Mouse (Mus musculus): ENCODE measurements around the gene Eef2kmt. TPM values are rescaled to one million over a fixed set of nuclear protein-coding genes. Genes with fewer than 3 reads are reported as not detected.
"Not testable (repeated sequence)": the region's sequence is repeated elsewhere in the genome, so short reads cannot be mapped to it uniquely, and the experiment has no call there.

Gene Eef2kmt
- polyA plus RNA-seq, 1 experiment from 2014 or later = 30.4 TPM

DNA sequence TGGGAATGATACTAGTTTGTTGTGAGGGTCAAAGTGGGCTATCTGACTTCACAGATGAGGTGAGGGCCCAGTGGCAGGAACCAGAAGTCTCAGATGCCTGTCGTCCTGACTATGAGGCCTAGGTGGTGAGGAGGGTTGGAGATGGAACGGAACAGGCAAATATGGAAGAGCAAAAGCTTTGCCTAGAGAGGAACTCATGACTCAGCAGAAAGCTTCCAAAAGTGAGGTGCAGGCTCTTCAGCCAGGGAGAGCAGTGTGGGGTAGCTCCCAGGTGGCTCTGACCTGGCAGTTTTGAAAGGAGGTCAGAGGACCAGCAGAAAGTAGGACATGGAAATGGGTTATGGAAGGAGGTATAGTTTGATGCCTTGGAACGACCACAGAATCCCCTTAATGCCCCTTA lies 4.9 kb downstream of the Eef2kmt start:
- Histone ChIP-seq H3K4me2 (replicated peaks) (no peak overlapping the region), H3K36me3 (peaks cover 8% of the 10 kb centered on the region), H3K9ac (no peak overlapping the region), H3K4me1 (replicated peaks) (peaks cover 9% of the 10 kb centered on the region), H3K27ac (no peak overlapping the region), H3K4me3 (replicated peaks) (no peak overlapping the region), H3K9me3 (no peaks in the 10 kb centered on the region), H3K27me3 (replicated peaks) (no peaks in the 10 kb centered on the region)
- ATAC-seq = no peak
- 87% methylated on average over 3 of the region's 3 CpGs for WGBS

DNA sequence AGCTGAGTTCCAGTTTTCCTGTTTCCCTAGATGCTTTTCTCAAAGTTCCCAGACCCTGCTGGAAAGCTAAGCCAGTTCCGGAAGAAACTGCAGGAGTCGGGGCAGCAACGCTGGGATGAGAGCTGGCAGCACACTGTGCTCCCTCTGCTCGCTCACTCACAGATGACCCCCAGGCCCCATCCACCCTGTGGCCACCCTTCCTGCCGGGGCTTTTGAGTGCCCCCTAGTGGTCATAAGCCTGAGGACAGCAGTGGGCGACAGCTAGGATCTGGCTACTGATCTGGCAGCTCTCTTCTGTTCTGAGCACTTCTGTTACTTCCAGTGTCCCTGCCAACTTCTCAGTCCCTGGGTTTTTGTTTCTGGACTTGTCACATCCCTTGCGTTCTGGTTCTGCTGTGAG lies 11.4 kb downstream of the Eef2kmt start:
- Histone ChIP-seq H3K27me3 (replicated peaks) (no peaks in the 10 kb centered on the region), H3K27ac (no peak overlapping the region), H3K9ac (no peak overlapping the region), H3K9me3 (no peaks in the 10 kb centered on the region), H3K4me2 (replicated peaks) (no peak overlapping the region), H3K36me3 (peaks cover 35% of the 10 kb centered on the region), H3K4me1 (replicated peaks) (no peaks in the 10 kb centered on the region), H3K4me3 (replicated peaks) (no peak overlapping the region)
- peak; percentile 68 for ATAC-seq
- 37% methylated on average over 7 of the region's 7 CpGs for WGBS

DNA sequence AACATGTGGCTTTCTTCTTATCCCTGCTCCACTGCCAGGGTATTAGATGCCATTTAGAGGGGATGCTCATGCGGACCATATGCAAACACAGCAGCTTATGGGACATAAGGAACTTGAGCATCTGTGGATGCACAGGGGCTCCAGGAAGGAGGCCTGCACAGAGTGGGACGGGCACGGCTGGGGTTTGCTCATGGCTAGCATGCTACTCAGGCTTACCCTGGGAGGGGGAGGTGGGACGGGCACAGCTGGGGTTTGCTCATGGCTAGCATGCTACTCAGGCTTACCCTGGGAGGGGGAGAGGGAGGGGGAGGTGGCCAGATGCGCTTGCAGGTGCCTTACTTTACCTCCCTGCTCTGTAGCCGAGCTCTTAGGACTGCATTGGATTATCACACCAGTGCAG lies 12.9 kb downstream of the Eef2kmt start:
- Histone ChIP-seq H3K27me3 (replicated peaks) (no peaks in the 10 kb centered on the region), H3K27ac (no peak overlapping the region), H3K36me3 (peaks cover 31% of the 10 kb centered on the region), H3K9ac (no peak overlapping the region), H3K9me3 (no peaks in the 10 kb centered on the region), H3K4me1 (replicated peaks) (no peaks in the 10 kb centered on the region), H3K4me3 (replicated peaks) (no peak overlapping the region), H3K4me2 (replicated peaks) (no peak overlapping the region)
- ATAC-seq = no peak
- 92% methylated on average over 6 of the region's 6 CpGs for WGBS

DNA sequence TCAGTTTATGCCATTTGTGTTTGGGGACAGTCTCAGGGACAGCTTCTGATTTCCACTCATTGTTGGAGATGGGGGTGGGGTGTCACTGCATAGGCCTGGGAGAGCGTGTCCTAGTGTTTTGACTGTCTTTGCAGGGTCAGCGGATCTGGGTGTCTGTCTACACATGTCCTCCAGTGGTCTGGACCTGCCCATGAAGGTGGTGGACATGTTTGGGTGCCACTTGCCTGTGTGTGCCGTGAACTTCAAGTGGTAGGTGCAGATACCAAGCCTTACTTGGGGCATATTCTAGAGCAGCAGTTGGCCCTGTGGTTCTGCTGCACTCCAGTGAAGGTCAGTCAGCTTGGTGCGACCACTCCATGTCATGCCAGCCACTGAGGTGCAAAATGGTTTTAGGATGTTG lies 13.4 kb downstream of the Eef2kmt start:
- 88% methylated on average over 4 of the region's 4 CpGs for WGBS
- no peak for ATAC-seq

DNA sequence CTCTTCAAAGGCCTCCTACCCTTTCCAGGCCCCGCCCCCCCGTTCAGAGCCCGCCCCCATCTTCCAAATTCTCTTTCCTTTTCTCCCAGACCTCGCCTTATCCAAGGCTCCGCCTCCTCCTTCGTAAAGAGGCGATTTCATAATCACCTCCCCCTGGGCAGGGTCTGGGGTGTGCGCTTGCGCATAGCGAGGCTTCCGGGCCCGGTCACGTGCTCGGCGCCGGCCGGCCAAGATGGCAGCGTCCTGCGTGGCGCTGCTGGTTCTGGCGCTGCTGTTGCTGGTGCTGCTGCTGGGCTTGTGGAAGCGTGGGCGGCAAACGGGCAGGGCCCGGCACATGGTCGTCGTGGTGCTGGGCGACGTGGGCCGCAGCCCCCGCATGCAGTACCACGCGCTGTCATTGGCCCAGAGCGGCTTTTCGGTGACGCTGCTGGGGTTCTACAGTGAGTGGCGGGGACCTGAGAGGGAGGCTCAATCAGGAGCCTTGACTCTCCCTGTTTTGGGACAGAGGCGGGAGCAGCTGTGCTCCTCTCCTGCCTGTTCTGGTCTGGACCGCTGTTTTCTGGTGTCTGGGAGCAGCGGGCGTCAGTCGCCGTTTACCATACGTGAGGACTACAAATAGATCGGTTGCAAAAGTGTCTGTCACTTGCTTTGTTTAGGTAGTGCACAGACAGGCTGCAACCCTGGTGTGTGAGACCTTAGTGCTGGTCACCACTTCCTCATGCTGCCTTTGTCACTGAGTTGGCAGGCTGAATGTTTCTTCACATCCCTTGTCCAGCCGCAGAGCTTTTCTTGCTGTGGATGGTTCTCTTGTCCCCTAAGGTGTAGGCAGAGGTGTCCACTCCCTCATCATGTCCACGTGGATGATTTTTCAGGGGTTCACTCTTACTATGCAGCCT lies 22.1 kb downstream of the Eef2kmt start, which contains the start of gene Alg1:
Alg1 (plus strand) TSS at position 204 of the 896 bp plus-strand sequence.
- Histone ChIP-seq H3K27me3 (replicated peaks) (no peaks in the 10 kb centered on the region), H3K36me3 (peaks cover 4% of the 10 kb centered on the region), H3K4me1 (replicated peaks) (peaks cover 6% of the 10 kb centered on the region; the same call in 1 of the 2 replicates), H3K9ac (peak within 1 kb of the TSS; percentile 70), H3K9me3 (no peaks in the 10 kb centered on the region), H3K27ac (no peak within 1 kb of the TSS), H3K4me2 (replicated peaks) (peak within 1 kb of the TSS; percentile 76), H3K4me3 (replicated peaks) (peak within 1 kb of the TSS; percentile 76)
- WGBS = 2% methylated on average over 47 of the region's 47 CpGs
- peak; percentile 99 for ATAC-seq

More for the DNA sequence above, 13.4 kb downstream of the Eef2kmt start:
- Histone ChIP-seq H3K4me2 (replicated peaks) (no peak overlapping the region), H3K27me3 (replicated peaks) (no peaks in the 10 kb centered on the region), H3K4me3 (replicated peaks) (no peak overlapping the region), H3K27ac (no peak overlapping the region), H3K9me3 (no peaks in the 10 kb centered on the region), H3K9ac (no peak overlapping the region), H3K4me1 (replicated peaks) (no peaks in the 10 kb centered on the region), H3K36me3 (peaks cover 30% of the 10 kb centered on the region)

DNA sequence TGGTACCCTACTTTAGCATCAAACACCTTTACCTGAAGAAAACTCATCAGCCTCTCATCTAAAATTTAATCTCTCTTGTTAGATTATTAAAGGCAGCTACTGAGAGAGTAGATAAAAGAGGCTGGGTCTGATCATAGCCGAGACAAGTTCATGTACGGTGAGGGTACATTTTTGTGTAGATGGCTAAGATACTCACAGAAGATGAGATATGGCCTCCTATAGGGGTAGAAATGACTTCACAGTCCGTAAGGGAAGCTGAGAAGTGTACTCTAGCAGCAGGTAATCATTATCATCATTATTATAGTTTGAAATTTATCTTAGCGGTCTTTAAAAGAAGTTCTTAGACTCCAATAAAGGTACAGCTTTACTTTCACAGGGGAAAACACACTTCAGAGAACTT lies 22.8 kb downstream of the Eef2kmt start:
- Histone ChIP-seq H3K4me1 (replicated peaks) (peaks cover 6% of the 10 kb centered on the region; the same call in 1 of the 2 replicates), H3K9me3 (no peaks in the 10 kb centered on the region), H3K4me2 (replicated peaks) (peak overlapping the region; percentile 76; the same call in 1 of the 2 replicates), H3K9ac (no peak overlapping the region), H3K27me3 (replicated peaks) (no peaks in the 10 kb centered on the region), H3K4me3 (replicated peaks) (peak overlapping the region; percentile 76; the same call in 1 of the 2 replicates), H3K36me3 (peaks cover 4% of the 10 kb centered on the region), H3K27ac (no peak overlapping the region)
- ATAC-seq = no peak; the same call in 1 of the 2 replicates
- WGBS = 71% methylated on average over 4 of the region's 4 CpGs

DNA sequence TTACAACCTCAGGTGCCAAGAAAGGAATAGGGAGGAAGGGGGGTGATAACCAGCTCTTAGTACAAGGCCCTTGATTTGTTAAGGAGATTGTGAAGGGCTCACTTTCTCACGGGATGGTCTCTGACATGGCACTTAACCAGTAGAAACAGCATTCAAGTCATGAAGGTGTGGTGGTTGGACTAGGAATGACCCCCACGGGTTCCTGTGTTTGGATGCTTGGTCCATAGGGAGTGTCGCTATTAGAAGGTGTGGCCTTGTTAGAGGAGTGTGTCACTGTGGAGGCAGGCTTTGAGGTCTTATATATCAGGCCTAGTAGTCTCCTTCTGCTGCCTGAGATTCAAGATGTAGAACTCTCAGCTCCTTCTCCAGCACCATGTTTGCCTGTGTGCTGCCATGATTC lies 27.7 kb downstream of the Eef2kmt start:
- H3K4me2 ChIP-seq (replicated peaks); H3K27me3 ChIP-seq (replicated peaks); H3K4me1 ChIP-seq (replicated peaks); H3K27ac ChIP-seq; ATAC-seq; H3K9me3 ChIP-seq; H3K36me3 ChIP-seq; H3K4me3 ChIP-seq (replicated peaks); H3K9ac ChIP-seq: not testable (repeated sequence)
- WGBS = 68% methylated on average over 3 of the region's 3 CpGs

DNA sequence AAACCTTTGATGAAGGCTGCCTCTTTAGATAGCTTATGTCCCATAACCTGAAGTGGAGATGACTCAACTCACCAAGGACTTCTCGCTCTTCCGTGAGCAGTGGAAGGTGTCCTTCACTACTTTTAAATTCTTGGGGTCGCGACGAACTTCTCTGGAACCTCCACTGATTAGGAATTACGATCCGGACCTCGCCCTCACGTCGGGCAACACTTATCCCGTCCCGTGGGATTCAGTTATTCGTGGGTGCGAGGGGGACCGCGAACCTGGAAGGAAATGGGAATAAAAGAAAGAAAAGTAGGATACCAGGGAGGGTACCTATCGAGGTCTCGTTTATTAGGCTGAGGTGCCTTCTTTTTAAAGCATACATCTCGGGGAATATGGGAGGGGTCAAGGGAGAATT lies 28.3 kb downstream of the Eef2kmt start:
- H3K4me2 ChIP-seq (replicated peaks); H3K4me3 ChIP-seq (replicated peaks); H3K9me3 ChIP-seq; H3K9ac ChIP-seq; H3K27me3 ChIP-seq (replicated peaks); H3K4me1 ChIP-seq (replicated peaks); H3K27ac ChIP-seq; ATAC-seq; H3K36me3 ChIP-seq: not testable (repeated sequence)
- 75% methylated on average over 19 of the region's 19 CpGs for WGBS

DNA sequence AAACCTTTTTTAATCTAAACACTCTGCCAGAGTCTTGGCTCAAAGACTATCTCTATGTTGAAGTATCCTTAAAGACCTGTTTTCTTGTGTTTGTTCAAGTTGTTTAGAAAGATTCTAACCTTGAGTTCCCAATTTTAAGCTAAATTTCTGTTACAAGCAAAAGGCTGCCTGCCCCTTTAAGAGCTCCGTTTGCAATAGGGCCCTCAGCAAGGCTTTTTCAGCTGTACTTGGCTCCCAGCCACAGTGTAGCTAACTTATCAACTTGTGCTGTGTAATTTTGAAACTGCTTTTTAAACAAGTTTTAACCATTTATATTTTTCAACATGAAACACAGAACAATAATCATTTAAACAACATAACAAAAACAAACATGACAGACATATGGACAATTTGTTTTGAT lies 29.2 kb downstream of the Eef2kmt start:
- WGBS = 2% methylated on average over 1 of the region's 1 CpGs
- H3K9ac ChIP-seq; H3K4me3 ChIP-seq (replicated peaks); H3K27ac ChIP-seq; H3K9me3 ChIP-seq; H3K36me3 ChIP-seq; H3K27me3 ChIP-seq (replicated peaks); H3K4me1 ChIP-seq (replicated peaks); ATAC-seq; H3K4me2 ChIP-seq (replicated peaks): not testable (repeated sequence)

DNA sequence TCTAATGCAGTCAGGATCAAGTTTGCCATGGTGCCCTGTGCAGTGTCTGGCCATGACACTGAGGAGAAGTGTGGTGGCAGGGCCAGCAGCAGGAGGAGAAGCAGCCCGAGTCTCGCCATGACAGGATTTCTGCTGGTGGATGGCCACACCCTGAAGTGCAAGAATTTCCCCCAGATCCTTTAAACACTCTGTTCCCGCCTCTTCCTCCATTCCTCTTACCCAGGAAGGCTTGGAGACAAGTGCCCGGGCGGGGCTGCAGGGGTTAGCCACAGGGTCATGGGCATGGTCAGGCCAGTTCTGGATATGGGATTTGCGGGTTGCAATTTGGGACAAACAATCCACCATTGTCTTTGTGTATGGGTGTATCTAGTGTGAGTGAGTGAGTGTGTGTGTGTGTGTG lies 33.6 kb downstream of the Eef2kmt start, which contains the start of gene AU021092:
AU021092 (minus strand) TSS at position 160 of the 400 bp plus-strand sequence.
- ATAC-seq = no peak
- no peaks in the 10 kb centered on the region for H3K9me3 ChIP-seq
- no peak within 1 kb of the TSS for H3K9ac ChIP-seq
- H3K4me2 ChIP-seq (replicated peaks) = no peak within 1 kb of the TSS
- peaks cover 2% of the 10 kb centered on the region; the same call in 1 of the 2 replicates for H3K27me3 ChIP-seq (replicated peaks)
- H3K4me1 ChIP-seq (replicated peaks) = no peaks in the 10 kb centered on the region
- H3K27ac ChIP-seq = no peak within 1 kb of the TSS
- no peaks in the 10 kb centered on the region for H3K36me3 ChIP-seq
- 57% methylated on average over 6 of the region's 6 CpGs for WGBS
- H3K4me3 ChIP-seq (replicated peaks) = no peak within 1 kb of the TSS

DNA sequence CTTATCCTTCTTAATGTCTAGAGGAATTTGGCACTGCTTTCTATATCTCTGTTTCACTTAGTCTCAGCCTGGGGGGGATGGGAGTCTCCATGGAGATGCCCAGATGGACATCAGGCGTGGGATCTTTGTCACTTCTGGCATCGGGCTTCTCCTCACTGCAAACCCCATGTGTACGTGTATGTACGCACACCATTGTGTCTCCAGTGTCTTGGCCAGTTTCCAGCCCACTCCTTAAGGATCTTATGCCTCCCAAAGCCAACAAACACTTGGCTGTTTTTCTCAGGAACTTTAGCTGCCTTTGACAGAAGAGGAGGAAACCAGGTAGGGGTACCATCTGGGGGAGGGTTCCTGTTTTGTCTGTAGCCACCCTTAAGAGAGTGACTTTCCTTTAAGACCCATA lies 34.4 kb downstream of the Eef2kmt start:
- no peak for ATAC-seq
- peaks cover 2% of the 10 kb centered on the region; the same call in 1 of the 2 replicates for H3K27me3 ChIP-seq (replicated peaks)
- H3K4me3 ChIP-seq (replicated peaks) = no peak overlapping the region
- H3K4me1 ChIP-seq (replicated peaks) = no peaks in the 10 kb centered on the region
- H3K4me2 ChIP-seq (replicated peaks) = no peak overlapping the region
- H3K9me3 ChIP-seq = no peaks in the 10 kb centered on the region
- H3K9ac ChIP-seq = no peak overlapping the region
- WGBS = 65% methylated on average over 4 of the region's 4 CpGs
- H3K27ac ChIP-seq = no peak overlapping the region
- H3K36me3 ChIP-seq = no peaks in the 10 kb centered on the region

DNA sequence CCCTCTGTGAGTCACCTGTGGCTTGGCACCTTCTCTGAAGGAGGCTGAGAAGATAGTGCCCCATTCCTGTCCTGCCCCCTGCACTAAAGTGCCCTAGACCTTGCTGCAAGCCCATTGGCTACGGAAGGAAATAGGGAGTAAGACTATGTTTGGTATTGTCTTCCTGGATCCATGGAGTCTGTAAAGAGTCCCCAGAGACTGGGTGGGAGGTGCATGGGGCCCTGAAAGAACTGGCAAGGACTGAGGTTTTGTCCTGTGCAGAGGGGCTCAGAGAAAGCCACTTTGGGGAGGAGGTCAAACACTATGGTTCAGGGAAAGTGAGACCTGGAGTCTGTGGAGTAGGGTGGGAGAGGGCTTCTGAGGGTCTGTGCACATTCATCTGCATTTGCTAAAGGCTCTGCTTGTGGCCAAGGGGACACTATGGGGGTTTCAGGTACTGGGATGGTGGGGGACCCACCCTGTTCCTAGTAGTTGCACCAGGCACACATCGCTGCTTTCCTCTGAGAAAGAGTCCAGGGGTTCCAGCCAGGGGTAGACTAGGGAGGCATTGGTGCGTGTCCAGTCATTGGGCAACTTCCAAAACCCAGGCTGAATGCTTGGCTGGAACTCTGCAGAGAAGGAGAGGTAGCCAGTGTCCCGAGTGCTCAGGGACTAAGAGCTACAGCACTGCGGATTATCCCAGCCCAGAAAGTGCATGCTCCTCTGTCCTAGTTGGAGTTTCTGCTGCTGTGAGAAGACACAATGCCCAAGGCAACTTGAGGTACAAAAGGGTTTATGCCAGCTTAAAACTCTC lies 38.2 kb downstream of the Eef2kmt start:
- Histone ChIP-seq H3K9me3 (no peaks in the 10 kb centered on the region), H3K4me2 (replicated peaks) (no peak overlapping the region), H3K27ac (no peak overlapping the region), H3K4me3 (replicated peaks) (no peak overlapping the region), H3K9ac (no peak overlapping the region), H3K36me3 (no peaks in the 10 kb centered on the region), H3K27me3 (replicated peaks) (peaks cover 2% of the 10 kb centered on the region; the same call in 1 of the 2 replicates), H3K4me1 (replicated peaks) (no peaks in the 10 kb centered on the region)
- WGBS = 71% methylated on average over 5 of the region's 5 CpGs
- ATAC-seq = no peak

Measured in intestine, embryonic 15.5 days (tissue).